Mouse (Mus musculus) spleen, adult 2 months (tissue): ENCODE measurements around the gene Sdk1.

Experiments
- CTCF ChIP-seq: fragments of 200-500 bp; IDR thresholded peaks from 2 replicates; pipeline ENCODE4 v1.5.1; 2011; ENCODE audit warnings: mild to moderate bottlenecking, inconsistent platforms; ENCODE audit not compliant: insufficient read depth, insufficient read length, insufficient replicate concordance; ENCODE audit errors: extremely low read depth
- POLR2A ChIP-seq: fragments of 200-500 bp; IDR thresholded peaks from 2 replicates; pipeline ENCODE4 v1.6.1; 2011; ENCODE audit warnings: low read depth, low read length, inconsistent platforms

DNA sequence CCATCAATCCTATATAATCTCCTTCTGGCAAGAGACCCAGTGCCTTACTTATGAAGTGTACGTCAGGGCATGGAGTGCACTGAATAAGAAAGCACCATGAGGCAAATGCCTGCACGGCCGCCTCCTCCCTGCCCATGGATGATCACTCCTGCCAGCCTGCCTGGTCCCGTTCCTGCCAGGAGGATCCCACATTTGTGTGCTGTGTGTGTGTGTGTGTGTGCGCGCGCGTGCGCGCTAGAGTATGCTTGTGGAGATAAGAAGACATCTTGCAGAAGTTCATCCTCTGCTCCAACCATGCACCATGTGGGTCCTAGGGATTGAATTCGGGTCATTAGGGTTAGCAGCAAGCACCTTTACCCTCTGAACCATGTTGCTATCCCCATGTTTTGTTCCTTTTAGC, 395.1 kb downstream of the Sdk1 start:
- TF ChIP-seq CTCF (no peak), POLR2A (no peak)
